Mouse (Mus musculus) kidney, adult 18-20 months (tissue): ENCODE measurements around the gene Cd8b1.

Experiments
- DNase-seq: peaks from one replicate; pipeline ENCODE4 v3.0.0; 2021

Gene Cd8b1

DNA sequence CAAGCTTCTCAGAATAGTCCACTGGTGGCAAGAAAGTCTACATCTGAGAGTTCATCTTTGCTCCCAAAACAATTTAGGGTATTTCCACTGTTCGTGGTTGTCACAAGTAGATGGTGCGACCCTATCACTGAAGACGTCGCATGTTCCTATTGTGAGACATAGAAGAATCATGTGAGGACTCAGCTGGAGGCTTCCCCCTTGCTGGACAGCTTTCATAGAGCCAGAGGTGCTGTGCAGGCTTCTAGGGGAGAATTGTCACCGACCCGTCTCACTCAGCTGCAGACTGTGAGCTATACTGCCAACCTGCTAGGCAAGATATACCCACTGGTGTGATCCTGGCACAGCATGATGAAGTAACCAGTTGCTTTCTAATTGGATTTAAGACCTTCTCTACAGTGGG, 29.6 kb downstream of the Cd8b1 start:
- DNase-seq = no peak

DNA sequence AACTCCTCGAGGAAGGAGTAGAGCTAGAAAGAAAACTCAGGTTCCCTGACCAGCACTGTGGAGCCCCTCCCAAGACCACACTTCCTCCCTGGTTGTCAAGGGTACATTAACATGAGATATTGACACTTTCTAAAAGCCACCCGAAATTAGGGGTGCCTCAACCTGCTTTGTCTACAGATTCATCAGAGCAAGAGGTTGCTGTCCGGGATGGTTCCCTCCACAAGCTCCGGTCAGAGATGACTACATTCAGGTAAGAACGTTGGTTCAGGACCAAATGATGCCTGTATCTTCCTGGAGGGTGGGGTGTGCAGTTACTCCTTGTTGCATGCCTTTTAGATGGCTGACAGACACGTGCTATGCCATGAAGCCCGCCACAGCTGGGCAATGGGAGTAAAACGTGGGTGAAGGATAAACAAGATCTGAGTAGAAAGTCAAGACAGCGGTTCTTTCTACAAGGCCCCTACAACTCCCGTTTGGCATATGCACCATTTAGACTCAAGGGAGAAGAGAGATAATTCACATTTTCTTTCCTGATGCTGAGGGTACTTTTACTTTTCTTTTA, 30.4 kb downstream of the Cd8b1 start:
- DNase-seq = no peak

DNA sequence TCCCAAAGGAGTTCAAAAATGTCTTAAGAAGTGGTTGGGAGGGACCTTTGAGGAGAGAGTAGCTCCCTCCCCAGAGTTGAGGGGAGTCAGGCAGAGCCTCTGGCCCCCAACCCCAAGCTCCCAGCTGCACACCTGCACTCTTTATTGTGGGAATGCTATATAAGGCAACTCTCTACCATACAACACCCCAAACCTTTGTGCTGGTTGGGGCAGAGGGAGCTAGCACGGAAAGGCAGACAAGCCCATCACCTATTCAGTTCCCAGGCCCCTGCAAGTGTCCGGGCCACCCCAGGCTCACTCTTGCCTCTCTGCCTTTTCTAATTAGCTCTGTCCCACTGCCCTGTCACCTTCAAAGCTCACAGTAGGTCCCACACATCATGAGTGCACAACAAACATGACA, 31.1 kb downstream of the Cd8b1 start:
- DNase-seq = no peak

DNA sequence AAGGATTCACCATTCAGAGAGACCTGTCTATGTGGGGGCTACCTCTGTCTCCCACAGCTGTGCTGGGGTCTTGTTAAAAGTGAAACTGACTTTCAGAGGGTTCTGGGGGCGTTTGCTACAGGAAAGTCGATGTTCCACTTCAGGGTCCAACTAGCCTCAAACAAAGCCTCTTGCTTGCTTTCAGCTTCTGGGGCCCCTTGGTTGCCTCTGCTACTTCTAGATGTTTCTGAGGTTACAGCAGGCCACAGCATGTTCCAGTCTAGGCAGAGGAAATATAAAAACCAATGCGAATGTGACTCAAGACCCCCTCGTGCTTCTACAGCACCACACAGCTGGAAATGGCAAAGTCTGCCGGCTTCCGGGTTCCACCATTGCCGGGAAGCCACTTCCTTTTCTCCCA, 34.9 kb downstream of the Cd8b1 start:
- DNase-seq = no peak

DNA sequence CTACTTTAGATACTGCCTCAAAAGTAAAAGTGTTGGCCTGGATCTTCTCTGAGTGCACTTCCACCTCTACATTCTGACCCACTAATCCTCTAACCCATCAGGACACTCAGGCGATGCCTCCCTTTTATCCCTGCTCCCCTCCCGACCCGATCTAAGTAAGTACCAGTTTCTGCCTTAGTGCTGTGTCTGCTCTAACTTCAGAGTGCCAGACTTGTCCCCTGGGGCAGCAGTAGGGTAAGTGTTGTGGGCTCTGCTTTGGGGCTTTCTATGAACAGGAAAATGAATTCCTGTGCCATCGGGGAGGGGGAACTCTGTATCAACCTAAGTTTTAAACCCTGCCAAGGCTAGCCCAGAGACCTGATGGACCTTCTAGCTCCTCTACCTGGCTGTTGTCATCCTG, 37.6 kb downstream of the Cd8b1 start:
- DNase-seq = no peak

DNA sequence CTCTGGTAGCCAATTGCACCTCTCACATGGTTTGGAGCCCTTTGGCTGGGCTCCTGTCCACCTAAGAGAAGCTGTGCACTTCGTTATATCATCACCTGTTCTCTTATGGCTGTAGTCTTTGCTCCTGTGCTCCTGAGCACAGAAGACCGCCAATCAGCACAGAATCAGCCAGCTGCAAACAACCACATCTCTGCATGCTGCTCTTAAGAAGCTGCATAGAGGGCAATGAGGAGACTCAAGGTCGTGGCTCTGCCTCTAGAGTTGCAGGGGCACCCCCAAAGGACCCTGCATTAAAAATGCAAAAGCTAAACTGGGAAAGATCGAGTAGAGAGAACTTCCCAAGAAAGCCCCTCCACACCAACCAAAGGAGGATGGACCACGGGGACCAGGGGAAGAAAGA, 38.2 kb downstream of the Cd8b1 start:
- no peak for DNase-seq

DNA sequence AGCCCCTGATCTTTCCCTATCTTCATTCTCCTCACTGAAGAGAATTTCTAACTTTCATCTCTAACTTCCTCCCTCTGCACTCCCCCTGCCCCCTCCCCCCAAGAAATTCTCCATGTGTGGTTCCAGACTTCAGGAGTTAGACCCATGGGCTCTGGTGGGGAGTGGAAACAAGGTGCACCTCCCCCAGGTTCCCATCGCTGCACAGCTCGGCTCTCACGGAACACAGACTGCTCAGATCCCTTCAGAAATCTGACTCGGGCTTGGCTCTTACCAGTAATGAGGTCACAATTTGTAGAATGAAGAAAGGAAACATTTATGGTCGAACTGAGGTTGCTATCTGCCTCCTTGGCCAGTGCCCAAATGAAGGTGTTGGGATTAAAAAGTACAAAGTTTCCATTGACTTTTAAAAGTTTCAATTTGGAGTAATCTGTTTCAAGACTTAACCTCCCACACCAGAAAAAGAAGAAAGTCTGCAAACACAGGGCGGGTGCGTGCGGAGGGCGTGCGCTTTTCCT, 38.6 kb downstream of the Cd8b1 start:
- no peak for DNase-seq

DNA sequence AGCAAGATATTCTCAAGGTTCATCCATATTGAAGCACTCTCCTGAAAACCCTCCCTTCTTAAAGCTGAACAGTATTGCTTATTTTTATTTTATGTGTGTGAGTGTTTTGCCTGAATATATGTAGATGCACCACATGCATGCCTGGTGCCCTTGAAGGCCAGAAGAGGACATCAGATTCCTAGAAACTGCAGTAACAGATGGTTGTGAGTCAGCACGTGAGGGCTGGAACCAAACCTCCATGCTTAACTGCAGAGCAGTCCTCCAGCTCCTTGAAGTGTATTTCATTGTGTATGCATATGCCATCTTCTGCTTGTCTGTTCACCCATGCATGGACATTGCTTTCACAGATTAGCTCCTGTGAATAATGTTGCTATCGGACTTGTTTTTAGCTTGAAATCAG, 41.4 kb downstream of the Cd8b1 start:
- no peak for DNase-seq

DNA sequence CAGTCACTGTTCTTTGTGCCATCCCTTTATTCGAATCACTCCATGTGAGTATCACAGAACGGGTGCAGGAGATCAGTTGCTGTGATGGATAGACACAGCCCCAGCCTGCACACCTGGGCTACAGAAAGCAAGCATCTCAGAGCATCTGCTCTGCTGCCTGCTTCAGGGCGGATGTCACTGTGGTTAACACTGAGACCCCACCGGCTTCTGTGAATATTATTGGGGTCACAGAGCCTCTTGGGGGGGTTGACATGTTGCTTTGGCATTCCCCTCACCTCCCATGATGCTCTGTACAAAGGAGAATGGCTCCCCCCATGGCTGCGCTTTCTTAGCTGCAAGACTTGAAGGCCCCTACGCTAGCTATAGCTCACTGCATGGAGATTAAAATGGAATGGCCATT, 46.8 kb downstream of the Cd8b1 start:
- DNase-seq = no peak

DNA sequence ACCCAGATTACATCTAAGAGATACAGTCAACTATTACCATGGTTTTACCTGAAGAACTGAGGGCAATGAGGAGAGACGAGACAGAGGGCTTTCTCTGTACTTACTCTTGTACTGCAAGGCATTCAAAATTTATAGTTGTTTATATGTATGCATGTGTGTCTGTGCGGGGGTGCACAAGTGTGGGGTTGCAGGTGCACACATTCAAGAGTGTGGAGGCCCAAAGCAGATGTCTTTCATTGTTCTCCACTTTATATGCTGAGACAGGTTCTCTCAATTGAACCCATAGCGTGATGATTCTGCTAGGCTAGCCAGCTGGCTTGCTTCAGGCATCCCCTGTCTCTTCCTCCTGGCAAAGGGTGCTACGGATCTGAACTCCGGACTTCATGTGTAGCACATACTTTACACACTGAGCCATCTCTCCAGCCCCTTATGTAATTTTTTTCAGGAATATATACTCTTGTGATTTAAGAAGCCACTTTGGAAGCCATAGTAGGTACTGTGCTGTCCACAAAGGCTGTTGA, 48.6 kb downstream of the Cd8b1 start:
- DNase-seq = no peak

DNA sequence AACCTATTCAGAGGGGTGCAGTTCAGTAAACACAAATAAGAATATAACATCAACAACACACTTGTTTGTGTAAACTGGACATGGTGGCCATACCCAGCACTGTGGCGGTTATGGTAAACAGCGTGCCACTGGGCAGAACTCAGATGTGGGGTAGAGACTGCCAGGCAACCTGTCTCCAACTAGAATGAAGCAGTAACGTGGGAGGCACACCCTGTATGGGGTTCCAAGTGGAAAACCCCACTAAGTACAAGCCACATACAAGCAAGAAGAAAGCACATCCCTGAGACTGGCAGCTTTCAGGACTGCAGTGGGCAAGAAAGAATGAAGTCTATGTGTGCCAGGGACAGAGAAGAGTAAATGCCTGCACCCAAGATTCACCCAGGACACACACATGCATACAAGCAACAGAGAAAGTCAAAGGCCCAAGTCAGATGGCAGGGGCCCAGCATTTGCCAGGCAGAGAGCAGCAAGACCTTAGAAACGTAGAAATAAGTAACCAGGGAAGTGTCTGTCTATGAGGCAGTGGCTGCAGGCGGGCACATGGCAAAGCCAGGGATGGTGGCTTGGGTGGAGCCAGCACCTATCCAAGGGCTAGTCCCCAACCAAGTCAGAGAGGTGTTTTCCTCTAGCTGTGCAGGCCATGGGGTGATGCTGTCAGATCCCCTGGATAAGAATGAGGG, 49.6 kb downstream of the Cd8b1 start:
- peak; percentile 18 for DNase-seq

DNA sequence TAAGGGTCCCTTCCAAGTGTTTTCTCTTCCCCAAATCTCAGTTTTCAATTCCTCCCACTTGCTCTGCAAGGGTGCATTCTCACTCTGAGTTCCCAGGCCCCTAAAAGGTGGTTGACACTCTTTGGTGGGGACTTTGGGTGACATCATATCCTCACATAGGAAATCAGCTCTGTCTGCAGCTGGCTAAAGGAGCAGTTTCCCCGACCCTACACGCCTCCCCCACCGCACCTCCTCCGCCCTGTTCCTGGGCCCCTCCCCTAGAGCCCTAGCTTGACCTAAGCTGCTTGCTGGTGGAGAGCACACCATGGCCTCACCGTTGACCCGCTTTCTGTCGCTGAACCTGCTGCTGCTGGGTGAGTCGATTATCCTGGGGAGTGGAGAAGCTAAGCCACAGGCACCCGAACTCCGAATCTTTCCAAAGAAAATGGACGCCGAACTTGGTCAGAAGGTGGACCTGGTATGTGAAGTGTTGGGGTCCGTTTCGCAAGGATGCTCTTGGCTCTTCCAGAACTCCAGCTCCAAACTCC, 50.7 kb downstream of the Cd8b1 start, which contains the start of gene Cd8a:
Gene Cd8a, plus strand, starts transcription at position 179 of the 527 bp plus-strand sequence.
- DNase-seq = no peak

DNA sequence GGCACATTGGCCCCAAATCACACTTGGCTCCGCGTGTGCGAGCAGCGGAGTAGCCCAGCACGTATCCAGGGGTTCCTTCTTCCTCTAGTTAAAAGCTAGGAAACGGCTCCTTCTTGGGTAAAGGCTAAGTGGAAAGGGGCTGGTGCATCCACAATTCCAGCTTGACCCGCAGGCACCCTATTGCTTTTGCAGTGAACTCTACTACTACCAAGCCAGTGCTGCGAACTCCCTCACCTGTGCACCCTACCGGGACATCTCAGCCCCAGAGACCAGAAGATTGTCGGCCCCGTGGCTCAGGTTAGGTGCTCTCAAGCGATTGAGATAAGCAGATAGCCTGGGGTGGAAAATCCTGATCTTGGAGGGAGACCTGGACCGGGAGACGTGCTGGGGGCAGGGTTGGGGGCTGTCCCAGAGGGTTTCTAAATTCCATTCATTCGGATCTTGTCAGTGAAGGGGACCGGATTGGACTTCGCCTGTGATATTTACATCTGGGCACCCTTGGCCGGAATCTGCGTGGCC, 51.8 kb downstream of the Cd8b1 start:
- no peak for DNase-seq

DNA sequence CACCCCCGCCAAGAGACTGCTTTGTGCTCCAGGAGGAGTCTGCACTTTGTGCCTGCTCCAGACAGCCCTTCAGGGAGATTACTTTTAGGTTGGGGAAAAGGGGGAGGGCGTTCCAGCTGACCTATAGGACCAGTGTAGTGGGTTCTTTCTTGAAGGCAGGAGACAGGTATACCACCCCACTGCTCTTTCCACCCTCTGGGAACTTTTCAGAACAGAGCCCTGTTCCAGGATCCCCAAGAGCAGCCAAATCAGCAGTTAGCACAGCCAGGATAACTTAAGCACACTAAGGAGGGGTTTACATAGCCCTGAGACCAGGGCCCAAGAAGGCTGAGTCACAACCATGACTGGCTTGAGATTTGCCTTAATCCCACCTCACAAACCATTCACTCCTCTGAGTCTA, 52.3 kb downstream of the Cd8b1 start:
- DNase-seq = no peak

DNA sequence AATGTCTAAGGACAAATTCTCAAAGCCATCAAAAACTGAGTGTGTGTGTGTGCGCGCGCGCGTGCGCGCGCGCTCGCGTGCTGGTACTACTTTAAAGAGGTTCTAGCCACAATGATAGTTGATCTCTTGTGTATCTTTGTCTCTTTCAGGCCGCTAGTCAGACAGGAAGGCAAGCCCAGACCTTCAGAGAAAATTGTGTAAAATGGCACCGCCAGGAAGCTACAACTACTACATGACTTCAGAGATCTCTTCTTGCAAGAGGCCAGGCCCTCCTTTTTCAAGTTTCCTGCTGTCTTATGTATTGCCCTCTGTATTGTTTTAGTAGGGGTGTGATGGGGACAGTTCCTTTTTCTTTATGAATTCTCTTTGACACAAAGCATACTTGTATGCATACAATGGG, 54.1 kb downstream of the Cd8b1 start:
- DNase-seq = no peak

DNA sequence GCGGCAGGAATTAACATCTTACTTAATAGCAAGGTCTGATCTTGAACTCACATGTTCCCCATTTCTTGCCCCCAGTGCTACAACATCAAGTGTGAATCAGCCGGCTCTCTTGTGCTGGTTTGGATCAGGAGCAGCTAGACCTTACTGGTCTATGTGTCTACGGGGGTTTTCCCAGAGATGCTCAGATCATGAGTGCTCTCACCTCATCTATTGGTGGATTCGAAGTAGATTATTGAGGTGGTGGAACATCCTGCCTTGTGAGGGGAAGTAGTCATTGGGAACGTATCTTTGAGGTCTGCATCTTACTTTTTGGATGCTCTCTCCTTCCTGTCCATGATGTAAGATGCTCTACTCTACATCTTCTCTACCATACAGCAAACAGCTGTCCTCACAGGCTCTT, 59.1 kb downstream of the Cd8b1 start:
- no peak for DNase-seq
